Mouse (Mus musculus) embryonic facial prominence, embryonic 11.5 days (tissue): Measurements from ENCODE around the gene Aurka. TPM values are rescaled to one million over a fixed set of nuclear protein-coding genes. Genes with fewer than 3 reads are reported as not detected.

Source experiments
- ATAC-seq: fragments of 200-750 bp; cut with Nextera tagmentation; replicated peaks from 2 replicates; pipeline ENCODE4 v1.8.0; 2017; ENCODE audit warnings: low read depth; ENCODE audit not compliant: insufficient number of reproducible peaks, low FRiP score, low TSS enrichment
- DNase-seq: peaks from one replicate; pipeline ENCODE4 v3.0.0-alpha.2; 2015; ENCODE audit warnings: low spot score
- H3K27ac ChIP-seq: fragments of 300-500 bp; sonication (generic); replicated peaks from 2 replicates; pipeline ENCODE4 v1.5.1; 2014; ENCODE audit warnings: mild to moderate bottlenecking, low read depth, low read length, control low read depth
- H3K27me3 ChIP-seq: fragments of 300-500 bp; sonication (generic); 2 replicates; pipeline ENCODE4 v1.6.1; 2014; ENCODE audit warnings: mild to moderate bottlenecking, low read length, moderate library complexity, mixed read lengths; ENCODE audit not compliant: control insufficient read depth, insufficient read depth
- H3K36me3 ChIP-seq: fragments of 300-500 bp; sonication (generic); replicated peaks from 2 replicates; pipeline ENCODE4 v1.6.1; 2014; ENCODE audit warnings: low read depth, mild to moderate bottlenecking, low read length, moderate library complexity, mixed read lengths; ENCODE audit not compliant: control insufficient read depth, insufficient read depth
- H3K4me1 ChIP-seq: fragments of 300-500 bp; sonication (generic); 2 replicates; pipeline ENCODE4 v1.6.1; 2014; ENCODE audit warnings: low read length, mixed read lengths; ENCODE audit not compliant: control insufficient read depth, insufficient read depth
- H3K4me2 ChIP-seq: fragments of 300-500 bp; sonication (generic); 2 replicates; pipeline ENCODE4 v1.6.1; 2014; ENCODE audit warnings: low read depth, mild to moderate bottlenecking, control low read depth, low read length, moderate library complexity
- H3K4me3 ChIP-seq: fragments of 300-500 bp; sonication (generic); 2 replicates; pipeline ENCODE4 v1.5.1; 2014; ENCODE audit warnings: low read depth, low read length, control low read depth
- H3K9ac ChIP-seq: fragments of 300-500 bp; sonication (generic); replicated peaks from 2 replicates; pipeline ENCODE4 v1.6.1; 2014; ENCODE audit warnings: mild to moderate bottlenecking, control low read depth, low read length
- H3K9me3 ChIP-seq: fragments of 300-500 bp; sonication (generic); replicated peaks from 2 replicates; pipeline ENCODE4 v1.6.1; 2016; ENCODE audit warnings: mild to moderate bottlenecking, low read length, inconsistent platforms, mixed read lengths; ENCODE audit not compliant: control insufficient read depth
- WGBS: fragments of 180-500 bp; shearing (Covaris S2); extraction: QIAGEN DNeasy Blood & Tissue Kit; methylation state at CpG from one replicate; pipeline ENCODE4 v1.1.7; 2014; 5-methylcytosine and 5-hydroxymethylcytosine counted together
- polyA plus RNA-seq: library from polyadenylated mRNA; unstranded; fragments of >200 nt; fragmentation: Nextera tagmentation; extraction: Ambion mirVana; gene quantifications from 2 replicates; pipeline ENCODE4 v1.2.1, GENCODE M21; 2014

Aurka gene
- polyA plus RNA-seq, 1 experiment from 2014 or later: 209 TPM

DNA sequence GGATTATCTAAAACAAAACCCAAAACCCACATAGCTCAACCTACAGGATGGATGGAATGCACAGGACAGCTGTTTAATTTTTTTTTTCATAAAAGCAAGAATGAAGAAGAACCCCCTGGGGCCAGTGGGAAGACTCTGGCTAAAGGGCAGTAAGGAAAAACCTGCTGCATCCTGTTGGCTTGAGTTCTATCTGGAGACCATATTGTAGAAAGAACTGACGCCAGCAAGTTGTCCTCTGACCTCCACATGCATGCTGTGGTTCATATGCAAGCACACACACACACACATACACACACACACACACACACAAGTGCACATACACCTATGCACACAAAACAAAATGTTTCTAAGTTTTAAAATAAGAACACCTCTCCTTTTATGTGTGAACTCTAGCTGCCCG, 40.4 kb upstream of the Aurka start:
- Histone ChIP-seq H3K27ac (no peak overlapping the region), H3K9ac (no peak overlapping the region), H3K4me2 (no peak overlapping the region), H3K4me1 (no peaks in the 10 kb centered on the region; the same call in 1 of the 2 replicates), H3K9me3 (no peaks in the 10 kb centered on the region), H3K27me3 (no peaks in the 10 kb centered on the region), H3K36me3 (no peaks in the 10 kb centered on the region), H3K4me3 (no peak overlapping the region)
- ATAC-seq (no peak), DNase-seq (no peak)
- WGBS: 74% methylated on average over 2 of the region's 2 CpGs

GRCm38 (mm10) chr2:172407499-172407898, 37.2 kb upstream of the Aurka start:
- no peaks in the 10 kb centered on the region for H3K36me3 ChIP-seq
- no peaks in the 10 kb centered on the region; the same call in 1 of the 2 replicates for H3K4me1 ChIP-seq
- no peak overlapping the region for H3K9ac ChIP-seq
- H3K27me3 ChIP-seq: no peaks in the 10 kb centered on the region
- ATAC-seq (no peak), DNase-seq (no peak)
- H3K4me3 ChIP-seq: no peak overlapping the region
- H3K4me2 ChIP-seq: no peak overlapping the region
- H3K9me3 ChIP-seq: no peaks in the 10 kb centered on the region
- H3K27ac ChIP-seq: no peak overlapping the region
- 61% methylated on average over 2 of the region's 2 CpGs for WGBS

DNA sequence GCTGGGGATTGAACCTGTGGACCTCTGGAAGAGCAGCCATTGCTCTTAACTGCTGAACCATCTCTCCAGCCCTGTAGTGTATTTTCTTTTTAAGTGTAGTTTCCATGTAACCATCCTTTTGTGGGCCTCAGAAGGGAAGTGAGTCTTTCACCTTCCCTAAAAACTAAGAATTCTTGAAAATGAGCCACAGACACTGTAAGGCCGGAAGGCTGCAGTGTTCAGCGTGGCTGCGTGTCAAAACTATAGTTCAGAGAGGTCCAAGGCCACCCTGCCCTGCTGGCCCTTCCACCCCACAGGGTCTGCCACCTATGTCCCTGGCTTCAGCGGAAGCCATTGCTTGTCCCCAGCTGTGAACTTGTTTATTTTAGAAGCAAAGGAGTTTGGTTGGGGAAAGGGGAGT, 35.8 kb upstream of the Aurka start:
- DNase-seq (no peak), ATAC-seq (no peak)
- Histone ChIP-seq H3K27me3 (no peaks in the 10 kb centered on the region), H3K27ac (no peak overlapping the region), H3K9ac (no peak overlapping the region), H3K4me3 (no peak overlapping the region), H3K4me1 (no peaks in the 10 kb centered on the region), H3K9me3 (no peaks in the 10 kb centered on the region), H3K36me3 (no peaks in the 10 kb centered on the region), H3K4me2 (no peak overlapping the region)
- WGBS: 72% methylated on average over 4 of the region's 4 CpGs

- Histone ChIP-seq H3K9ac (no peak overlapping the region), H3K27ac (no peak overlapping the region), H3K4me3 (no peak overlapping the region), H3K27me3 (no peaks in the 10 kb centered on the region; the same call in 1 of the 2 replicates), H3K36me3 (no peaks in the 10 kb centered on the region), H3K9me3 (no peaks in the 10 kb centered on the region), H3K4me2 (no peak overlapping the region), H3K4me1 (no peaks in the 10 kb centered on the region)
- WGBS: 72% methylated on average over 3 of the region's 3 CpGs
- no peak for DNase-seq
- ATAC-seq: no peak
Measured at GRCm38 (mm10) chr2:172405011-172405410, 34.7 kb upstream of the Aurka start.

DNA sequence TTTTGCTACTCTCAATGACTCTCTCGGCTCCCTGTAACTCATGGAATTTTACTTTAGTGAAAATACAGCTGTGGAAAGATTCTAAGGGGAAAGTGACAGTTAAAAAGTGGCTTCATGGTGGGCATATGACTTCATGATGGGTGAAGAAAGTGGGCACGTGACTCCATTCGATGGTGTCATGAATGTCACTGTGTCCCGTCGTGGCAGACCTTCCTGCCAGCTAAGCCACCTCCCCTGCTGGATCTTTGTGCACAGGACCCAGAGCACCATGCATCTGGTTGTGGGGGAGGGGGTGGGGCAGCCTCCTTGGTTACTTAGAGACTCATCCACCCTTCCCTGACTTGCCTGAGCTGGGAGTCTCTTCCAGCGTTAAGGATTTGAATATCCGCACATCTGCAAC, 33.9 kb upstream of the Aurka start:
- WGBS: 62% methylated on average over 7 of the region's 7 CpGs
- no peaks in the 10 kb centered on the region; the same call in 1 of the 2 replicates for H3K27me3 ChIP-seq
- DNase-seq (no peak), ATAC-seq (no peak)
- H3K4me3 ChIP-seq: no peak overlapping the region
- H3K4me2 ChIP-seq: no peak overlapping the region
- no peaks in the 10 kb centered on the region for H3K36me3 ChIP-seq
- H3K9ac ChIP-seq: no peak overlapping the region
- no peaks in the 10 kb centered on the region for H3K4me1 ChIP-seq
- H3K27ac ChIP-seq: no peak overlapping the region
- H3K9me3 ChIP-seq: no peaks in the 10 kb centered on the region

- Histone ChIP-seq H3K27me3 (no peaks in the 10 kb centered on the region; the same call in 1 of the 2 replicates), H3K9ac (no peak overlapping the region), H3K4me1 (no peaks in the 10 kb centered on the region), H3K9me3 (no peaks in the 10 kb centered on the region), H3K4me3 (no peak overlapping the region), H3K27ac (no peak overlapping the region), H3K36me3 (no peaks in the 10 kb centered on the region), H3K4me2 (no peak overlapping the region)
- ATAC-seq (no peak), DNase-seq (no peak)
- 66% methylated on average over 13 of the region's 13 CpGs for WGBS
Measured at GRCm38 (mm10) chr2:172401116-172401825, 30.9 kb upstream of the Aurka start.

DNA sequence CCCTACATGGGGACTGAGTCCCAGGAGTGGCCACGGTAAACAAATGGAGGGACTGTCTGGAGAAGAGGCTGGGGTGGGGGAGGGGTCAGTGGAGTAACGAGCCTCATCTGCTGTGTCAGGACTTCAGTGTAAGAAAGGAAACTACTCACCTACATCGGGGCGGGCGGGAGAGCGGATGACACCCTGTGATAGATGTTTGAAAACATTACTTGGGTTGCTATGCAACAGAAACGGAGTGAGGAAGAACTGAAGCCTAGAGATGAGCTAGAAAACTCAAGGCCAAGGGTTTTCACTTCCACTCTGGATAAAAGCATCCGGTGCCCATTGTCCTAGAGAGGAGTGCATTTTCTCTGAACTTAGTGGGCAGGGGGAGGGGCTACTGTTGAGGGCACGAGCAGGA, 29.6 kb upstream of the Aurka start:
- Histone ChIP-seq H3K27ac (no peak overlapping the region), H3K4me1 (no peaks in the 10 kb centered on the region), H3K4me2 (no peak overlapping the region), H3K4me3 (no peak overlapping the region), H3K27me3 (no peaks in the 10 kb centered on the region; the same call in 1 of the 2 replicates), H3K9ac (no peak overlapping the region), H3K36me3 (no peaks in the 10 kb centered on the region), H3K9me3 (no peaks in the 10 kb centered on the region)
- DNase-seq (no peak), ATAC-seq (peak; percentile 45)
- 42% methylated on average over 9 of the region's 9 CpGs for WGBS

GRCm38 (mm10) chr2:172395961-172396360, 25.6 kb upstream of the Aurka start:
- Histone ChIP-seq H3K27ac (no peak overlapping the region), H3K36me3 (no peaks in the 10 kb centered on the region), H3K4me1 (no peaks in the 10 kb centered on the region), H3K9me3 (no peaks in the 10 kb centered on the region), H3K27me3 (no peaks in the 10 kb centered on the region; the same call in 1 of the 2 replicates), H3K4me2 (no peak overlapping the region), H3K9ac (no peak overlapping the region), H3K4me3 (no peak overlapping the region)
- WGBS: 33% methylated on average over 9 of the region's 9 CpGs
- ATAC-seq (no peak), DNase-seq (no peak)
